In genomic region chr5:107093253-107093652, GRCm38 (mm10) we compare ENCODE assay signal across 24 mouse cellular contexts.
A peak's percentile ranks its signal among the peaks of the same experiment; 100 is the strongest.
DNase-seq lines count a peak whose midpoint lies in the region; ATAC-seq lines count a peak whose summit lies in the region.
"Had no signal": no experiment of that assay in that cellular context is flagged by ENCODE, and none has a peak within 500 bp of the region (broad histone marks: within the 10 kb centered on the region; RNA-seq: fewer than 3 reads in every experiment).

No protein-coding gene starts in this region.

- no peak overlapping the region for H3K4me3 ChIP-seq in lung, embryonic 15.5 days
- H3K4me3 ChIP-seq: forebrain, embryonic 15.5 days; gastrocnemius, adult 2 months; heart, embryonic 13.5 days; neural tube, embryonic 12.5 days; stomach, embryonic 15.5 days had no signal

- peaks cover 43% of the 10 kb centered on the region for H3K4me1 ChIP-seq in lung, embryonic 15.5 days

- H3K27ac ChIP-seq in lung, embryonic 15.5 days, result peak overlapping the region; percentile 20; the same call in 1 of the 2 replicates
- H3K27ac ChIP-seq: forebrain, embryonic 15.5 days; gastrocnemius, adult 2 months; heart, embryonic 13.5 days; neural tube, embryonic 12.5 days; stomach, embryonic 15.5 days had no signal

- H3K9ac ChIP-seq in lung, embryonic 15.5 days, result no peak overlapping the region
- H3K9ac ChIP-seq: forebrain, embryonic 15.5 days; heart, embryonic 13.5 days; lung, embryonic 14.5 days; neural tube, embryonic 12.5 days; stomach, embryonic 15.5 days had no signal

- H3K36me3 ChIP-seq in lung, embryonic 15.5 days, result no peaks in the 10 kb centered on the region
- H3K36me3 ChIP-seq: forebrain, embryonic 15.5 days; heart, embryonic 13.5 days; neural tube, embryonic 12.5 days; stomach, embryonic 15.5 days had no signal

- WGBS in lung, embryonic 15.5 days, result 55% methylated on average over 3 of the region's 3 CpGs

- H3K4me2 ChIP-seq in lung, embryonic 15.5 days, result no peak overlapping the region
- H3K4me2 ChIP-seq: forebrain, embryonic 15.5 days; heart, embryonic 13.5 days; liver, embryonic 11.5 days; lung, embryonic 14.5 days; midbrain, embryonic 11.5 days; neural tube, embryonic 12.5 days; stomach, embryonic 15.5 days had no signal

- no peaks in the 10 kb centered on the region for H3K27me3 ChIP-seq in lung, embryonic 15.5 days
- H3K27me3 ChIP-seq: neural tube, embryonic 12.5 days; Patski; stomach, embryonic 15.5 days had no signal

- no peak for ATAC-seq in lung, embryonic 15.5 days (ENCODE audit: borderline replicate concordance, extremely low read depth, low FRiP score, low TSS enrichment)
- 0 out of 2 replicates have a peak, but pooled peaks have one; percentile 34 for ATAC-seq in megakaryocyte, adult 5-6 weeks (ENCODE audit: poor library complexity, severe bottlenecking)
- ATAC-seq: activated CD4-positive, CD25-positive, alpha-beta regulatory T cell, adult 4 months; forebrain, embryonic 15.5 days; Patski had no signal

- no peaks in the 10 kb centered on the region for H3K9me3 ChIP-seq in lung, embryonic 15.5 days
- H3K9me3 ChIP-seq: forebrain, embryonic 15.5 days; heart, embryonic 13.5 days; neural tube, embryonic 12.5 days; stomach, embryonic 15.5 days had no signal

- peak; percentile 41 for DNase-seq in adrenal gland, adult 2 months
- DNase-seq in adrenal gland, postnatal 36 days, result no peak
- no peak for DNase-seq in lung, postnatal 4 days
- DNase-seq in fibroblast of lung, adult 2 months (ENCODE audit: low read depth), result peak; percentile 76
- no peak for DNase-seq in layer of hippocampus, postnatal 25 days (ENCODE audit: extremely low spot score in 1 of 2, low spot score in 1 of 2)
- DNase-seq in kidney, postnatal 36 days, result no peak
- DNase-seq: cerebellum, postnatal 10 days; gastrocnemius, adult 2 months; kidney, adult 9 months; kidney, postnatal 4 days; layer of hippocampus, postnatal 36 days; lung, embryonic 14.5 days; right cerebral cortex, postnatal 14 days; thymus, postnatal 14 days had no signal

Comparison
In these comparisons a context has a peak if more than half of its experiments do, and no peak if none do; other contexts are left out.
1. DNase-seq: peak in adrenal gland, adult 2 months (single experiment) and fibroblast of lung, adult 2 months (single experiment); none in adrenal gland, postnatal 36 days (0 of 2), lung, postnatal 4 days (0 of 2), layer of hippocampus, postnatal 25 days (0 of 2) and kidney, postnatal 36 days (0 of 2).